Mouse (Mus musculus) T-helper 2 cell (primary cell): ENCODE results near the gene Ptk7.

ENCODE experiments used
- in situ Hi-C: fragments of 300-600 bp; cut with MboI, MseI; formaldehyde crosslinking; loops from one replicate; pipeline ENCODE4 v1.15.1; 2025; ENCODE audit warnings: high pct_unique_total_duplicates

The Ptk7 gene

GRCm38 (mm10) chr17:46611316-46611715, 18.0 kb downstream of the Ptk7 start:
- in situ Hi-C loops, result loop anchor here (10.0 kb wide), 1 partner anchor 1403 kb away; no protein-coding TSS in a partner anchor

GRCm38 (mm10) chr17:46609721-46610514, 19.4 kb downstream of the Ptk7 start:
- in situ Hi-C loops, result loop anchor here (5.0 to 10.0 kb wide), 2 partner anchors 78 to 1405 kb away; no protein-coding TSS in a partner anchor

DNA sequence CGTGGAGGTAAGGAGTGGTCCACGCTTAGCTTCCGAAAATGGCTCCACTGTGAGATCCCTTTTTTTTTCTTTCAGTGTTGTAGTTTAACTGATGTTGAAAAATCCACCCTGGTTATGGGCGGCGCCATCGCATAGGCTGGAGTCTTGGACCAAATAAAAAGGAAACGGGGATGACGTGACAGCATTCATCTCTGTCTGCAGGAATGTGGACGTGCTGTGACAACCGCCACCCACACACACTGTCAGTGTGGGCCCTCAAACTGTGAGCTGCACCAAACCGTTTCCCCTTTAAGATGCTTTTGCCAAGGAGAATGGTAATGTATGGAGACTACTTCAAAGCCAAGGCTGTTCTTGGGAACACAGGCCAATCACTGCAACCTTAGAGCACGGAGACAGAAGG, 23.3 kb downstream of the Ptk7 start:
- in situ Hi-C loops, result loop anchor here (5.0 kb wide), 1 partner anchor 74 kb away; no protein-coding TSS in a partner anchor

DNA sequence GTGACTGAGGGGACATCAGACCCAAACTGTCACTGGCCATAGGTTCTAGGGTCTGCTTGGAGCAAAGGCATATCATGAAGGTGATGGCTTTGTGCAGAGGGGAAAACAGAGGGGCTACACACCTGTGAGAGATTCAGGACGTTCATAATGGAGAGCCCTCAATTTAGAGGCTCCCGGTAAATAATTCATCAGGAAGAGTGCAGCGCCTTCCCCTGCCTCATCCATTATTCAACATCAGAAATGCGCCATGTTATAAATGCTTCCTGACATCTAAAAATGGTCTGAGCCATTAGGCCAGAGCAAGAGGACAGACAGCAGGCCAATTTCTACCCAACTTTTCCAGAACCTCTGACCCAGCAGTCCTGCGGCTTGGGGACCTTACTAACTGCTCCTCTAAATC, 24.2 kb downstream of the Ptk7 start:
- in situ Hi-C loops, result loop anchor here (5.0 kb wide), 1 partner anchor 73 kb away; no protein-coding TSS in a partner anchor

DNA sequence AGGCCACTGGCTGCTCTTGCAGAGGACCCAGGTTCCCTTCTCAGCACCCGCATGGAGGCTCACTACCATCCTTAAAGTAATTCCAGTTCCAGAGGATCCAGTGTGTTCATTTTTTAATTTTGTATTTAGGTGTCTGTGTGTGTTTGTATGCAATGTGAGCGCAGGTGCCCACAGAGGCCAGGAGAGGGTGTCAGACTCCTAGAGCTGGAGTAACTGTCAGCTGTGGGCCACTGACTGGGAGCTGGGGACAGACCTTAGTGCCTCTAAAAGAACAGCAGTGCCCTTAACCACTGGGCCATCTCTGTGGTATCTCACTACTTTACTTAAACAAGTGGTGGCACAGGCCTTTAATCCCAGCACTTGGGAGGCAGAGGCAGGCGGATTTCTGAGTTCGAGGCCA, 26.1 kb downstream of the Ptk7 start:
- in situ Hi-C loops, result no loop called here

GRCm38 (mm10) chr17:46602212-46602611, 27.1 kb downstream of the Ptk7 start:
- in situ Hi-C loops, result no loop called here

DNA sequence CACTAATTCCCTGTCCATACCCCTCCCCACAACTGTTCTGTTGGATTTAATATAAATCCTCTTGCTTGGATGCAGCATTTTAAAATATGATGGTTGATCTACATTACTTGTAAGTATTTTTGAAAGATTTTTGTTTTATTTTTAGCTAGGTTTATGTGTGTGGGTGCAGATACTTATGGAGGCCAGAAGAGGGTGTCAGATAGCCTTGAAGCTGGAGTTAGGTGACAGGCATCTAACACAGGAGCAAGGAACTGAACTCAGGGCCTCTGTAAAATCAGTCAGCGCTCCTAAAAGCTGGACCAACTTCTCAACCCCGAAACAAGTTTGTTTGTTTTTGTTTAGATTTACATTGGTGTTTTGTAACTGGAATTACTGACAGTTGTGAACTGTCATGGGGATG, 28.7 kb downstream of the Ptk7 start:
- in situ Hi-C loops, result no loop called here

GRCm38 (mm10) chr17:46598963-46599362, 30.3 kb downstream of the Ptk7 start:
- in situ Hi-C loops, result no loop called here

- in situ Hi-C loops, result no loop called here
These were observed 31.3 kb downstream of the Ptk7 start for GRCm38 (mm10) chr17:46597956-46598355.

DNA sequence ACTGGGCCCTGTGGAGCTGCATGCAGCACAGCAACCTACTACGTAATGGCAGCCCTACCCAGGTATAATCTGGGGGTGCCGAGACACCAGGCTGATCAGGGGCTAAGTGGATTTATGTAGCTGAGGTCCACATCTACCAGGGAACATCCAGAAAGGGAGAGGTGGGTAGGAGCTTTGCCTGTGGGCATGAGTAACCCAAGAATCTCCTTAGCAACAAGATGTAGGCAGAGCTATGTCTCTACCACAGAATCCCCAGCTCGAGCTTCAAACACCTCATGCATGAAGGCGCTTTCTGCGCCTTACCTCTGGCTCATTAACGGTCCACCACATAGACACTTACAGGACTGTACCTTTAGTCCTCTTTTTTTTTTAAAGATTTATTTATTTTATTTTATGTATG, 34.0 kb downstream of the Ptk7 start:
- in situ Hi-C loops, result no loop called here

GRCm38 (mm10) chr17:46594606-46595005, 34.7 kb downstream of the Ptk7 start:
- in situ Hi-C loops, result no loop called here

DNA sequence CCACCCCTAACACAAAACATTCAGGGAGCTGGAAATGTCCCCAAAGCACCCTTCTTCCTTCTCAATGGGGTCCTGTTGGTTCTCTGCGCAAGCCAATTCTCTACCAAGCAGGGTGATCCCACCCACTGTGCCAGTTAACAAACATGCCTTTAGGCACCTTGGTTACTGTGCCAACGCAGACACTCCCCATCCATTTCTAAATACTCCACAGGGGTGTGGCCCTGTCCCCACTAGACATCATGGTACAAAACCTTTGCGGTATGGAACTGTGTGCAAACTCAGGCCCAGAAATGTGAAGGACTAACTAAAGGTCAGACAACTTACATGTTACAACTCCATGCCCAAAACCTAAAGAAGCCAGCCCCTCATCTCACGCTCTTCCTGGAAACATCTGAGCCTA, 36.2 kb downstream of the Ptk7 start:
- in situ Hi-C loops, result no loop called here

- in situ Hi-C loops, result no loop called here
These were observed 37.9 kb downstream of the Ptk7 start for GRCm38 (mm10) chr17:46591406-46591805.

GRCm38 (mm10) chr17:46590439-46590838, 38.9 kb downstream of the Ptk7 start:
- in situ Hi-C loops, result no loop called here

- in situ Hi-C loops, result no loop called here
These were observed 39.5 kb downstream of the Ptk7 start for GRCm38 (mm10) chr17:46589635-46590314.

DNA sequence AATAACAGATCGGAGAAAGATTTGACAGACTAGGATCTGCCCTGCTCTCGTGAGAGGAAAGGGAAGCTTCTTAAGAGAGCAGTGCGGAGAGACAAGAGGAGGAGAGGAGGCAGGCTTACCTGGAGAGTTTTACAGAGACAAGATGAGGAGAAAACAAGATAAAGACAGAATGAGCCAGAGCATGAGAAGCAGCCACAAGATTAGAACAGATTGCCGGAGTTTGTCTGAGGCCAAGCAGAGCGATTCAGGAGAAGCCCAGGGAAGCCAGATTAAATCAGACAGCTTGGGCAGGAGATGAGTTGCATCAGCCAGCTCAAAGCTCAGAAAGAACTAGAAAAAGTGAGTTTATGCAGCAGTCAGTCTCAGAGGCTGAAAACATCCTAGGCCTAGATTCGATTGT, 40.4 kb downstream of the Ptk7 start:
- in situ Hi-C loops, result no loop called here

DNA sequence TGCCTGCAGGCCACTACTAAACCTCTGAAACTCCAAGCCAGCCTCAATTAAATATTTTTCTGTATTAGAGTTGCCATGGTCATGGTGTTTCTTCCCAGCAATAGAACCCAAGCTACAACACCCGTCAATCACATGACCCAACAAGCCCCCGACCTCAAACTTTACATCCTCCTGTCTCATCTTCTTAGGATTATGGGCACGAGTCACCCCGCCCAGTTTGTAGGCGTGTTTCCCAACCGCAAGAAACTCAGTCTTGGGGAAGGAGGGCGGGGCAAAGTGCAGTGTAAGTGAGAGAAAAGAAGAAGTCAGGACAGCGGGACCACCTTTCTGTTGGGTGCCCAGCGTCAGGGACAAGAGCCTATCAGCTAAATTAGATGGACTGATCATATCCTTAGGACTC, 41.1 kb downstream of the Ptk7 start:
- in situ Hi-C loops, result no loop called here

DNA sequence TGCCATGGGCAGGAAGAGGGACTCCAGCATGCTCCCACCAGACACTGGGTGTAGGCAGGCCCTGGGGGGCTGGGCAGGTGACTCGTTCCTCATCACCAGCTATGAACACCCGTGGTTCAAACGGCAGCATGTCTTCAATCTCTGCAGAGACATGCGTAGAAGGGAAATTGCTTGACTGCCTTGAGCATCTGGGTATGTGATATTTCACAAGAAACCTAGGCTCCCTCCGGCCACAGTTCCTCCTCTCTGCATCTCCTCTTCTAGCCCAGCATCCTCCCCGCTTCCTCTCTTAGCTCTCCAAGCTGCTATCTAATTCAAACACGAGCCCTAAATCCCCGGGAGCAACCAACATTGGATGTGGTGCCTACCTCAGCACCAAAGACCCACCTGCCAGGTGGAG, 43.0 kb downstream of the Ptk7 start:
- in situ Hi-C loops, result no loop called here

DNA sequence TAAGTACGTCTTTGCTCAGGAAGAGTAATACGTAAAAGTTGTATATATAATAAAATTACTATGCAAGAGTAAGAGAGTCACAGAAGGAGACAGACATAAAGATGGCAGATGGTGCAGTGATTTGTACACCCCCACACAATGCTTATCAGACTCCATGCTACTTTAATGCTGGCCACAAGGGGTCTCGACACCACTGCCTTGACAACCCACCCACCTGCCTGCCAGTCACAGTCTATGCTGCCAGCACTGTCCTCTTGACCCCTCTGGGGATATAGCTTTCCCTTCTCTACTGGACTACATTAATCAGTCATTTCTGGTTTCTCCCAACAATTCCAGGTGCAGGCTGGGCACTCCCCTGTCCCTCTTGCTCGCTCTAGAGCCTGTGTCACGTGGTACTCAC, 50.7 kb downstream of the Ptk7 start:
- in situ Hi-C loops, result no loop called here

DNA sequence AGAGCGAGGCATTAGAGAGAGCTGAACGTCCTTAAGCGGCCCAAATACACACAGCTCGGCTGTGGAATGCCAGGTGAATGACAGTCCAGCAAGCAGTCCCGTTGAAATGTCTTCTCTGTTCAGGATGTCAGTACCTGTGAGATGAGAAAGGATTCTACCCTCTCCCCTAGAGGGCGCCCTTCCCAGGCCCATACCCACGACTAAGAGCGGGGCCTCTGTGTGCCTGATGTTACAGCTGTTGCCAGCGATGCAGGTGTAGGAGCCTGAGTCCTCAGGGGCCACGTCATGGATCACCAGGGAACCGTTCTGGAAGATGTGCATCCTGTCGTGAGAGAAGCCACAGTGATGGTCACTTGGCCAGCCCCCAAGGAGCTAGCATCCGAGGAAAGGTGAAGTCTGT, 53.2 kb downstream of the Ptk7 start:
- in situ Hi-C loops, result no loop called here

GRCm38 (mm10) chr17:46574535-46574934, 54.8 kb downstream of the Ptk7 start:
- in situ Hi-C loops, result no loop called here

- in situ Hi-C loops, result no loop called here
These were observed 58.3 kb downstream of the Ptk7 start for GRCm38 (mm10) chr17:46571005-46571404.

DNA sequence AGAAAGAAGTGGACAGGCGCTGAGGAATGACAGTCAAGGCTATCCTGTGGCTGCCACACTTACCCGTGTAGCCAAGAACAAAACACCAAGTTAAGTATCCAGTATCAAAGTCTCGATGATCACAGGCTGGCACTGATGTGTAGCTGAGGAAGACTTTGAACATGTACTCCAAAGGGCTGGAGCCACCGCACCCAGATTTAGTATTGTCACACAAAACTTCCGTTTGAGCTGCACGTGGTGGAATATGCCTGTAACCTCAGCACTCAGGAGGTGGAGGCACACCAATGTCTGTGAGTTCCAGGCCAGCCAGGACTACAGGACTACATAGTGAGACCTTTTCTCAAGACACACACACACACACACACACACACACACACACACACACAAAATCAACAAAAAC, 70.2 kb downstream of the Ptk7 start:
- in situ Hi-C loops, result no loop called here
